Mouse (Mus musculus) thymus, adult 2 months (tissue): Measurements from ENCODE around the gene Fkbp11.

Experiments used
- CTCF ChIP-seq: fragments of 200-500 bp; IDR thresholded peaks from 2 replicates; pipeline ENCODE4 v1.5.1; 2012; ENCODE audit warnings: mild to moderate bottlenecking, control low read depth, low read length, moderate library complexity, borderline replicate concordance; ENCODE audit not compliant: control insufficient read depth, poor library complexity, insufficient read depth; ENCODE audit errors: extremely low read depth
- POLR2A ChIP-seq: fragments of 200-500 bp; IDR thresholded peaks from 2 replicates; pipeline ENCODE4 v1.6.1; 2012; ENCODE audit warnings: mild to moderate bottlenecking, low read length, control low read depth, moderate library complexity; ENCODE audit not compliant: control insufficient read depth, poor library complexity, insufficient read depth; ENCODE audit errors: extremely low read depth

DNA sequence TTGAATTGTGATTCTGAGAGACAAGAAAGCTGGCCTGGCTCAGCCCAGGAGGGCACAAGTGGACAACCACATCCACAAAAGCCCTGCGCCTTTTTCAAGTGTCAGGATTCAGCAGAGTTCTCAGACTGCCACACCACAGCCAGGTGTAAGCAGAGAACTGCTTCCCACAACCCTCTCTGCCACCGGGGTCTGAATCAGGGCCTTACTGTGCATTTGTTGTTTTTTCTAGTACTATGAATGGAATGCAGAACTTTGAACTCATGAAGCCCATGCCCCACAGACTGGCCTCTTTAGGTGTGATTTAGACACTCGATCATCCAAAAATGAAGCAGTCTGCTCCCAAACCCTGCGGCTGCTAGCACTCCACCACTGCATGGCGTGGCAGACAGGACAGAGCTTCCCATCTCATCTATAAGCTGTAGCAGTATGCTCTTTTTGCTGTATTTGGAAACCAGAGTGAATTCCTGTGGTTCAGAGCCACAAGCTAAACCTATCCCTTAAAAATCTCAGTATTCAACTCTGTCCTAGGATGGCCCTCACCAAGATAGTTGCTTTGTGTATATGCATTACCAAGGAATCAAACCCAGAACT lies 6.1 kb upstream of the Fkbp11 start:
- TF ChIP-seq CTCF, result no peak
- TF ChIP-seq POLR2A, result no peak
